Mouse (Mus musculus): ENCODE measurements around the gene Rcc1l.

GRCm38 (mm10) chr5:134170167-134170566 lies 6.4 kb downstream of the Rcc1l start:
- TF ChIP-seq GATA1 (IDR thresholded peaks at IDR 0.05; ENCODE audit: borderline replicate concordance, low read length): no peak
- TF ChIP-seq FLI1 (IDR thresholded peaks at IDR 0.05; ENCODE audit: low read length): no peak

Data from megakaryocyte, embryonic 14.5 days (primary cell).